ENCODE assay signal across 10 mouse cellular contexts in the genomic region with DNA sequence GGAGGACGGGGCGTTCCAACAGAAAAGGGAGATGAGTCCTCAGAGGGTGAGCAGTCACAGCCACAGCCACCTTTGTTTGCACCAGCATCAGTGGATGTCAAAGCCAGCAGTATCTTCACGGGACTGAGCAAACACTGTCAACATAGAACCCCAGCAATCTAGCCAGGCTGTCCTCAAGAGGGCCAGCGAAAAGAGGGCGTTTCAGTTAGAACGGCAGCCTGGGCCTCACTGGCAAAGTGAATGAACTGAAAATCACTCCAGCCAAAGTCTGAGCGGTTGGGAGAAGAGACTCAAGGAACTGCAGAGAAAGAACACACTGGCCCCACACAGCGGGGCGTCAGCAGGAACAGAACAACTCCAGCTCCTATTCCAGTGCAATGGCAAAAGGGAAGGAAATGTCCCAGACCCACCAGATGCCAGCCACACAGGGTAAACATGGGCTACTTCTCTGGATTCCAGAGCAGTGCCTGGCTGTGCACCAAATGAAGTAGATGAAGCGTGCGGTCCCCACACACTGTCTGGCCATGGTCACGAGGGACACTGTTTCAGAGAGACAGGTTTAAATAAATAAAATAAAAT. TPM values are rescaled to one million over a fixed set of nuclear protein-coding genes. Genes with fewer than 3 reads are reported as not detected.
A peak's percentile ranks its signal among the peaks of the same experiment; 100 is the strongest.
DNase-seq lines count a peak whose midpoint lies in the region; ATAC-seq and TF ChIP-seq lines count a peak whose summit lies in the region.
"Had no signal": no experiment of that assay in that cellular context is flagged by ENCODE, and none has a peak within 500 bp of the region (broad histone marks: within the 10 kb centered on the region; RNA-seq: fewer than 3 reads in every experiment).

No protein-coding gene starts in this region.

- intact Hi-C loops in heart, adult 2 months (cut with DNase I): no loop called here

- no peaks in the 10 kb centered on the region for H3K27me3 ChIP-seq in heart, embryonic 11.5 days (ENCODE audit: control insufficient read depth, insufficient read depth, low read length)
- H3K27me3 ChIP-seq in embryonic facial prominence, embryonic 15.5 days: no peaks in the 10 kb centered on the region
- no peaks in the 10 kb centered on the region for H3K27me3 ChIP-seq in limb, embryonic 15.5 days
- H3K27me3 ChIP-seq in heart, adult 2 months (ENCODE audit: control insufficient read depth, insufficient read depth, low read length): no peaks in the 10 kb centered on the region

- H3K27ac ChIP-seq in heart, embryonic 11.5 days (ENCODE audit: low read depth, low read length): no peak overlapping the region
- H3K27ac ChIP-seq in embryonic facial prominence, embryonic 15.5 days (replicated peaks): peak overlapping the region; percentile 34
- H3K27ac ChIP-seq in limb, embryonic 15.5 days: peak overlapping the region; percentile 19
- no peak overlapping the region for H3K27ac ChIP-seq in heart, adult 2 months

- no peak overlapping the region for H3K9ac ChIP-seq in heart, embryonic 11.5 days (ENCODE audit: low read depth, low read length)
- H3K9ac ChIP-seq in embryonic facial prominence, embryonic 15.5 days: no peak overlapping the region
- H3K9ac ChIP-seq in limb, embryonic 15.5 days: no peak overlapping the region
- no peak overlapping the region for H3K9ac ChIP-seq in heart, adult 2 months (ENCODE audit: low read depth, low read length)

- no peaks in the 10 kb centered on the region for H3K9me3 ChIP-seq in heart, embryonic 11.5 days (replicated peaks; ENCODE audit: control insufficient read depth, low read length)
- H3K9me3 ChIP-seq in embryonic facial prominence, embryonic 15.5 days (replicated peaks): no peaks in the 10 kb centered on the region
- no peaks in the 10 kb centered on the region for H3K9me3 ChIP-seq in limb, embryonic 15.5 days

- no peaks in the 10 kb centered on the region for H3K36me3 ChIP-seq in heart, embryonic 11.5 days (ENCODE audit: control insufficient read depth, insufficient read depth, low read length)
- H3K36me3 ChIP-seq in embryonic facial prominence, embryonic 15.5 days: 0 out of 2 replicates have a peak, but pooled peaks cover 8% of the 10 kb centered on the region
- H3K36me3 ChIP-seq in limb, embryonic 15.5 days: 0 out of 2 replicates have a peak, but pooled peaks cover 8% of the 10 kb centered on the region
- no peaks in the 10 kb centered on the region for H3K36me3 ChIP-seq in heart, adult 2 months (ENCODE audit: control insufficient read depth, insufficient read depth, low read length)

- H3K4me3 ChIP-seq in heart, embryonic 11.5 days (ENCODE audit: low read depth, low read length): no peak overlapping the region
- H3K4me3 ChIP-seq in embryonic facial prominence, embryonic 15.5 days (replicated peaks): no peak overlapping the region
- no peak overlapping the region for H3K4me3 ChIP-seq in limb, embryonic 15.5 days
- no peak overlapping the region for H3K4me3 ChIP-seq in heart, adult 2 months

- no peak for TF ChIP-seq POLR2A in heart, adult 2 months (IDR thresholded peaks at IDR 0.05; ENCODE audit: insufficient read depth, low read depth, low read length)

- 72% methylated on average over 12 of the region's 12 CpGs for WGBS in heart, embryonic 11.5 days (ENCODE audit: insufficient replicate concordance)
- 59% methylated on average over 12 of the region's 12 CpGs for WGBS in embryonic facial prominence, embryonic 15.5 days
- 60% methylated on average over 12 of the region's 12 CpGs for WGBS in limb, embryonic 15.5 days
- 68% methylated on average over 12 of the region's 12 CpGs for WGBS in heart, adult 2 months

- H3K79me2 ChIP-seq in heart, adult 2 months (replicated peaks; ENCODE audit: control insufficient read depth, insufficient read depth, low read length): no peaks in the 10 kb centered on the region

- TF ChIP-seq EP300 in heart, adult 2 months (IDR thresholded peaks at IDR 0.05; ENCODE audit: insufficient read depth, low read depth, low read length): no peak

- TF ChIP-seq CTCF in heart, adult 2 months (IDR thresholded peaks at IDR 0.05): no peak

- peaks cover 43% of the 10 kb centered on the region for H3K4me1 ChIP-seq in heart, embryonic 11.5 days (ENCODE audit: control insufficient read depth, insufficient read depth, low read length)
- peaks cover 49% of the 10 kb centered on the region for H3K4me1 ChIP-seq in embryonic facial prominence, embryonic 15.5 days
- peaks cover 53% of the 10 kb centered on the region for H3K4me1 ChIP-seq in limb, embryonic 15.5 days
- peaks cover 15% of the 10 kb centered on the region for H3K4me1 ChIP-seq in heart, adult 2 months (ENCODE audit: control insufficient read depth, insufficient read depth, low read length)

- H3K4me2 ChIP-seq in heart, embryonic 11.5 days: no peak overlapping the region
- H3K4me2 ChIP-seq in embryonic facial prominence, embryonic 15.5 days (replicated peaks): no peak overlapping the region
- no peak overlapping the region for H3K4me2 ChIP-seq in limb, embryonic 15.5 days

- ATAC-seq in heart, embryonic 11.5 days (replicated peaks; ENCODE audit: insufficient number of reproducible peaks, low FRiP score, low TSS enrichment): peak; percentile 52; the same call in 1 of the 2 replicates
- ATAC-seq in embryonic facial prominence, embryonic 15.5 days (ENCODE audit: insufficient number of reproducible peaks, low FRiP score, low TSS enrichment, low read depth): no peak
- no peak for ATAC-seq in limb, embryonic 15.5 days (ENCODE audit: insufficient number of reproducible peaks, low FRiP score, low TSS enrichment, low read depth)

- DNase-seq in heart, adult 8-10 months (ENCODE audit: low spot score): no peak
- DNase-seq in brain, adult 2 months (ENCODE audit: low read depth, low spot score): peak; percentile 66
- no peak for DNase-seq in kidney, postnatal 25 days
- DNase-seq in kidney, adult 18-20 months: no peak
- DNase-seq in heart, adult 2 months: no peak
- DNase-seq: kidney, adult 9 months; right cerebral cortex, postnatal 25 days had no signal

RNA-seq across cellular contexts. Expression of gene Tesc, which starts 55.6 kb away (rescaled TPM):
- 17.9 and 21.3 TPM in 2 replicates for polyA plus RNA-seq in heart, embryonic 11.5 days (2014; fragmentation: Nextera tagmentation; extraction: Ambion mirVana)
- total RNA-seq in heart, adult 8-10 months (2022): 100 to 1,000 TPM; 204 to 264 (median 228) TPM
- 30.2 and 38.2 TPM in 2 replicates for polyA plus RNA-seq in embryonic facial prominence, embryonic 15.5 days (2015; fragmentation: Nextera tagmentation; extraction: Ambion mirVana)
- 25.9 and 27.2 TPM in 2 replicates for polyA plus RNA-seq in limb, embryonic 15.5 days (2015; fragmentation: Nextera tagmentation; extraction: Ambion mirVana)
- total RNA-seq in heart, adult 2 months (2021): 100 to 1,000 TPM; 200 to 231 TPM
- polyA plus RNA-seq in heart, adult 2 months (2012; rRNA removed): 125 and 164 TPM in 2 replicates

Comparison
In these comparisons a context has a peak if more than half of its experiments do, and no peak if none do; other contexts are left out.
1. H3K27ac ChIP-seq: peak in embryonic facial prominence, embryonic 15.5 days (single experiment) and limb, embryonic 15.5 days (single experiment); none in heart, embryonic 11.5 days (single experiment) and heart, adult 2 months (single experiment).